Mouse (Mus musculus) midbrain, embryonic 11.5 days (tissue): ENCODE measurements around the gene Dennd4c. TPM values are rescaled to one million over a fixed set of nuclear protein-coding genes. Genes with fewer than 3 reads are reported as not detected.
A peak's percentile ranks its signal among the peaks of the same experiment; 100 is the strongest.

Source experiments
- ATAC-seq: fragments of 200-750 bp; cut with Nextera tagmentation; 2 replicates; pipeline ENCODE4 v1.8.0; 2017; ENCODE audit warnings: moderate TSS enrichment, moderate library complexity; ENCODE audit not compliant: low FRiP score
- DNase-seq: peaks from one replicate; pipeline ENCODE4 v3.0.0; 2015; ENCODE audit warnings: low spot score; ENCODE audit errors: missing footprints
- H3K27ac ChIP-seq: fragments of 300-500 bp; sonication (generic); 2 replicates; pipeline ENCODE4 v1.5.1; 2014; ENCODE audit warnings: low read depth, low read length
- H3K27me3 ChIP-seq: fragments of 300-500 bp; sonication (generic); 2 replicates; pipeline ENCODE4 v1.6.1; 2014; ENCODE audit warnings: mild to moderate bottlenecking, low read length, moderate library complexity, mixed read lengths; ENCODE audit not compliant: control insufficient read depth, insufficient read depth
- H3K36me3 ChIP-seq: fragments of 300-500 bp; sonication (generic); 2 replicates; pipeline ENCODE4 v1.6.1; 2014; ENCODE audit warnings: mild to moderate bottlenecking, low read length, moderate library complexity, mixed read lengths; ENCODE audit not compliant: control insufficient read depth, insufficient read depth
- H3K4me1 ChIP-seq: fragments of 300-500 bp; sonication (generic); 2 replicates; pipeline ENCODE4 v1.6.1; 2014; ENCODE audit warnings: low read length; ENCODE audit not compliant: control insufficient read depth, insufficient read depth
- H3K4me2 ChIP-seq: fragments of 300-500 bp; sonication (generic); 2 replicates; pipeline ENCODE4 v1.6.1; 2014; ENCODE audit warnings: mild to moderate bottlenecking, moderate library complexity
- H3K4me3 ChIP-seq: fragments of 300-500 bp; sonication (generic); 2 replicates; pipeline ENCODE4 v1.5.1; 2014; ENCODE audit warnings: low read depth, low read length
- H3K9ac ChIP-seq: fragments of 300-500 bp; sonication (generic); 2 replicates; pipeline ENCODE4 v1.6.1; 2014; ENCODE audit warnings: low read length
- H3K9me3 ChIP-seq: fragments of 300-500 bp; sonication (generic); 2 replicates; pipeline ENCODE4 v1.6.1; 2016; ENCODE audit warnings: low read length; ENCODE audit not compliant: control insufficient read depth
- WGBS: fragments of 180-500 bp; shearing (Covaris S2); extraction: QIAGEN DNeasy Blood & Tissue Kit; methylation state at CpG from one replicate; pipeline ENCODE4 v1.1.7; 2014; 5-methylcytosine and 5-hydroxymethylcytosine counted together
- polyA plus RNA-seq: library from polyadenylated mRNA; unstranded; fragments of >200 nt; fragmentation: Nextera tagmentation; extraction: Ambion mirVana; gene quantifications from 2 replicates; pipeline ENCODE4 v1.2.1, GENCODE M21; 2014

The Dennd4c gene
- polyA plus RNA-seq, 1 experiment from 2014 or later = 4.9 TPM

- peak overlapping the region; percentile 99 for H3K4me3 ChIP-seq
- H3K27ac ChIP-seq = no peak overlapping the region
- no peaks in the 10 kb centered on the region for H3K9me3 ChIP-seq
- ATAC-seq = no peak
- DNase-seq = no peak
- peak overlapping the region; percentile 81 for H3K4me2 ChIP-seq
- peak overlapping the region; percentile 99 for H3K9ac ChIP-seq
- H3K36me3 ChIP-seq = peaks cover 19% of the 10 kb centered on the region
- H3K27me3 ChIP-seq = no peaks in the 10 kb centered on the region
- peaks cover 8% of the 10 kb centered on the region for H3K4me1 ChIP-seq
- 64% methylated on average over 12 of the region's 12 CpGs for WGBS
These were observed 109.7 kb downstream of the Dennd4c start for GRCm38 (mm10) chr4:86858070-86858440.

GRCm38 (mm10) chr4:86864087-86864486, 115.7 kb downstream of the Dennd4c start:
- ATAC-seq (no peak), DNase-seq (no peak)

GRCm38 (mm10) chr4:86871988-86872387, 123.6 kb downstream of the Dennd4c start:
- Histone ChIP-seq H3K4me1 (0 out of 2 replicates have a peak, but pooled peaks cover 2% of the 10 kb centered on the region), H3K4me2 (no peak overlapping the region), H3K36me3 (no peaks in the 10 kb centered on the region), H3K4me3 (no peak overlapping the region), H3K9ac (no peak overlapping the region), H3K27me3 (peaks cover 11% of the 10 kb centered on the region; the same call in 1 of the 2 replicates), H3K9me3 (no peaks in the 10 kb centered on the region), H3K27ac (no peak overlapping the region)
- ATAC-seq (no peak), DNase-seq (no peak)

More at GRCm38 (mm10) chr4:86864087-86864486, 115.7 kb downstream of the Dennd4c start:
- Histone ChIP-seq H3K27ac (no peak overlapping the region), H3K9me3 (no peaks in the 10 kb centered on the region), H3K27me3 (no peaks in the 10 kb centered on the region), H3K9ac (no peak overlapping the region), H3K4me3 (no peak overlapping the region), H3K4me2 (no peak overlapping the region), H3K4me1 (no peaks in the 10 kb centered on the region), H3K36me3 (no peaks in the 10 kb centered on the region)
- WGBS = 84% methylated on average over 5 of the region's 5 CpGs

- WGBS = 46% methylated on average over 4 of the region's 4 CpGs
- Histone ChIP-seq H3K4me2 (no peak overlapping the region), H3K9ac (no peak overlapping the region), H3K9me3 (no peaks in the 10 kb centered on the region), H3K27me3 (peaks cover 11% of the 10 kb centered on the region; the same call in 1 of the 2 replicates), H3K27ac (no peak overlapping the region), H3K36me3 (no peaks in the 10 kb centered on the region), H3K4me3 (no peak overlapping the region), H3K4me1 (0 out of 2 replicates have a peak, but pooled peaks cover 2% of the 10 kb centered on the region)
- no peak for DNase-seq
- ATAC-seq = no peak
These were observed 124.7 kb downstream of the Dennd4c start for GRCm38 (mm10) chr4:86873072-86873471.

- H3K4me1 ChIP-seq = 0 out of 2 replicates have a peak, but pooled peaks cover 2% of the 10 kb centered on the region
- no peaks in the 10 kb centered on the region for H3K36me3 ChIP-seq
- DNase-seq = peak; percentile 96
- ATAC-seq = peak; percentile 97
- H3K4me2 ChIP-seq = peak within 1 kb of the TSS; percentile 96
- H3K9me3 ChIP-seq = no peaks in the 10 kb centered on the region
- H3K9ac ChIP-seq = peak within 1 kb of the TSS; percentile 60
- H3K27me3 ChIP-seq = peaks cover 11% of the 10 kb centered on the region; the same call in 1 of the 2 replicates
- WGBS = under 1% methylated on average over 60 of the region's 60 CpGs
- H3K27ac ChIP-seq = no peak within 1 kb of the TSS
- peak within 1 kb of the TSS; percentile 66 for H3K4me3 ChIP-seq
These were observed 125.9 kb downstream of the Dennd4c start, which contains the start of gene Acer2 for GRCm38 (mm10) chr4:86874146-86874847. Gene Acer2 (plus strand): TSS chr4:86874396.

- DNase-seq (no peak), ATAC-seq (no peak)
- 96% methylated on average over 2 of the region's 2 CpGs for WGBS
- 0 out of 2 replicates have a peak, but pooled peaks cover 2% of the 10 kb centered on the region for H3K4me1 ChIP-seq
- H3K36me3 ChIP-seq = no peaks in the 10 kb centered on the region
- no peak overlapping the region for H3K4me2 ChIP-seq
- no peak overlapping the region for H3K27ac ChIP-seq
- peaks cover 7% of the 10 kb centered on the region; the same call in 1 of the 2 replicates for H3K27me3 ChIP-seq
- H3K4me3 ChIP-seq = no peak overlapping the region
- no peak overlapping the region for H3K9ac ChIP-seq
- H3K9me3 ChIP-seq = no peaks in the 10 kb centered on the region; the same call in 1 of the 2 replicates
These were observed 131.1 kb downstream of the Dennd4c start for GRCm38 (mm10) chr4:86879477-86879876.

- H3K36me3 ChIP-seq = no peaks in the 10 kb centered on the region
- DNase-seq (no peak), ATAC-seq (no peak)
- H3K27ac ChIP-seq = no peak overlapping the region
- H3K9me3 ChIP-seq = no peaks in the 10 kb centered on the region; the same call in 1 of the 2 replicates
- H3K9ac ChIP-seq = no peak overlapping the region
- no peaks in the 10 kb centered on the region for H3K4me1 ChIP-seq
- H3K4me2 ChIP-seq = no peak overlapping the region
- H3K4me3 ChIP-seq = no peak overlapping the region
- H3K27me3 ChIP-seq = peaks cover 1% of the 10 kb centered on the region; the same call in 1 of the 2 replicates
- WGBS = 82% methylated on average over 4 of the region's 4 CpGs
These were observed 132.8 kb downstream of the Dennd4c start for GRCm38 (mm10) chr4:86881178-86881577.

- H3K4me3 ChIP-seq = no peak overlapping the region
- ATAC-seq = no peak
- no peak overlapping the region for H3K27ac ChIP-seq
- no peaks in the 10 kb centered on the region for H3K27me3 ChIP-seq
- WGBS = 83% methylated on average over 2 of the region's 2 CpGs
- no peaks in the 10 kb centered on the region for H3K36me3 ChIP-seq
- no peak overlapping the region for H3K4me2 ChIP-seq
- no peaks in the 10 kb centered on the region for H3K4me1 ChIP-seq
- no peak for DNase-seq
- no peak overlapping the region for H3K9ac ChIP-seq
- H3K9me3 ChIP-seq = no peaks in the 10 kb centered on the region; the same call in 1 of the 2 replicates
These were observed 134.1 kb downstream of the Dennd4c start for GRCm38 (mm10) chr4:86882413-86882812.

GRCm38 (mm10) chr4:86884945-86885344, 136.6 kb downstream of the Dennd4c start:
- H3K36me3 ChIP-seq = no peaks in the 10 kb centered on the region
- no peak for ATAC-seq
- 51% methylated on average over 4 of the region's 4 CpGs for WGBS

More at GRCm38 (mm10) chr4:86884945-86885344, 136.6 kb downstream of the Dennd4c start:
- no peak overlapping the region for H3K27ac ChIP-seq
- H3K4me3 ChIP-seq = no peak overlapping the region
- no peaks in the 10 kb centered on the region for H3K4me1 ChIP-seq
- no peak overlapping the region for H3K9ac ChIP-seq
- no peaks in the 10 kb centered on the region; the same call in 1 of the 2 replicates for H3K9me3 ChIP-seq
- peak; percentile 88 for DNase-seq
- no peaks in the 10 kb centered on the region for H3K27me3 ChIP-seq
- H3K4me2 ChIP-seq = no peak overlapping the region
